Mouse (Mus musculus): Measurements from ENCODE around the gene Wfdc15a.
"Not testable (repeated sequence)": the region's sequence is repeated elsewhere in the genome, so short reads cannot be mapped to it uniquely, and the experiment has no call there.

Gene Wfdc15a

GRCm38 (mm10) chr2:164199626-164200327, at the start of gene Wfdc15a:
Wfdc15a (minus strand) TSS chr2:164200130.
- CTCF ChIA-PET = interaction anchor here (0.7 kb wide), 1 partner anchor 373 kb away, joined by 3 read pairs; no protein-coding TSS in a partner anchor

- CTCF ChIA-PET = no interaction called here
These were observed 38.4 kb upstream of the Wfdc15a start, which contains the start of gene Svs2 for GRCm38 (mm10) chr2:164238366-164238765. Svs2 (minus strand) TSS chr2:164238466.

GRCm38 (mm10) chr2:164232671-164233070, 32.7 kb upstream of the Wfdc15a start:
- CTCF ChIA-PET = no interaction called here

GRCm38 (mm10) chr2:164228361-164229070, 28.6 kb upstream of the Wfdc15a start:
- CTCF ChIA-PET = no interaction called here

- CTCF ChIA-PET = no interaction called here
These were observed 21.6 kb upstream of the Wfdc15a start, which contains the start of gene Wfdc15b for GRCm38 (mm10) chr2:164221522-164221921. Wfdc15b (minus strand) TSS chr2:164221660.

- CTCF ChIA-PET = interaction anchor here (0.6 kb wide), 1 partner anchor 24 kb away, joined by 3 read pairs; no protein-coding TSS in a partner anchor
These were observed 19.4 kb upstream of the Wfdc15a start for GRCm38 (mm10) chr2:164219295-164219694.

GRCm38 (mm10) chr2:164212711-164213110, 12.8 kb upstream of the Wfdc15a start:
- CTCF ChIA-PET = interaction anchor here (0.6 kb wide), 1 partner anchor 105 kb away, joined by 3 read pairs; no protein-coding TSS in a partner anchor

GRCm38 (mm10) chr2:164210892-164211291, 11.0 kb upstream of the Wfdc15a start:
- CTCF ChIA-PET = no interaction called here

- CTCF ChIA-PET = no interaction called here
These were observed 6.7 kb upstream of the Wfdc15a start for GRCm38 (mm10) chr2:164206676-164207075.

GRCm38 (mm10) chr2:164206011-164206410, 6.1 kb upstream of the Wfdc15a start:
- CTCF ChIA-PET = not testable (repeated sequence)

- CTCF ChIA-PET = no interaction called here
These were observed 3.3 kb downstream of the Wfdc15a start for GRCm38 (mm10) chr2:164196700-164196990.

- CTCF ChIA-PET = no interaction called here
These were observed 3.8 kb downstream of the Wfdc15a start for GRCm38 (mm10) chr2:164195971-164196699.

GRCm38 (mm10) chr2:164194959-164195630, 4.8 kb downstream of the Wfdc15a start:
- CTCF ChIA-PET = no interaction called here

- CTCF ChIA-PET = no interaction called here
These were observed 7.7 kb downstream of the Wfdc15a start for GRCm38 (mm10) chr2:164192279-164192678.

- CTCF ChIA-PET = no interaction called here
These were observed 9.4 kb downstream of the Wfdc15a start, which contains the start of gene Wfdc12 for GRCm38 (mm10) chr2:164190576-164190975. Wfdc12 (minus strand) TSS chr2:164190608.

- CTCF ChIA-PET = no interaction called here
These were observed 11.2 kb downstream of the Wfdc15a start for GRCm38 (mm10) chr2:164188722-164189121.

GRCm38 (mm10) chr2:164184145-164184719, 15.7 kb downstream of the Wfdc15a start:
- CTCF ChIA-PET = no interaction called here

GRCm38 (mm10) chr2:164183340-164183739, 16.6 kb downstream of the Wfdc15a start:
- CTCF ChIA-PET = interaction anchor here (0.6 kb wide), 1 partner anchor 15 kb away, joined by 4 read pairs; no protein-coding TSS in a partner anchor

- CTCF ChIA-PET = interaction anchor here (0.6 kb wide), 1 partner anchor 15 kb away, joined by 4 read pairs; no protein-coding TSS in a partner anchor
These were observed 17.2 kb downstream of the Wfdc15a start, which contains the start of gene Wfdc5 for GRCm38 (mm10) chr2:164182692-164183255. Wfdc5 (minus strand) TSS chr2:164182742.

- CTCF ChIA-PET = interaction anchor here (0.8 kb wide), 1 partner anchor 1895 kb away, joined by 4 read pairs; no protein-coding TSS in a partner anchor
These were observed 19.2 kb downstream of the Wfdc15a start for GRCm38 (mm10) chr2:164180770-164181169.

- CTCF ChIA-PET = interaction anchor here (0.6 to 0.9 kb wide), 3 partner anchors 66 to 1896 kb away, joined by 3 to 6 read pairs (median 4); no protein-coding TSS in a partner anchor
These were observed 19.8 kb downstream of the Wfdc15a start for GRCm38 (mm10) chr2:164180124-164180523.
